Mouse (Mus musculus) forebrain, postnatal 0 days (tissue): ENCODE data around the gene Tvp23b. TPM values are rescaled to one million over a fixed set of nuclear protein-coding genes. Genes with fewer than 3 reads are reported as not detected.

ENCODE experiments used
- ATAC-seq: fragments of 200-750 bp; cut with Nextera tagmentation; 2 replicates; pipeline ENCODE4 v1.8.0; 2017; ENCODE audit warnings: mild to moderate bottlenecking, moderate library complexity
- DNase-seq: peaks from one replicate; pipeline ENCODE4 v3.0.0-alpha.2; 2015
- H3K27ac ChIP-seq: fragments of 300-500 bp; sonication (generic); 2 replicates; pipeline ENCODE4 v1.5.1; 2014; ENCODE audit warnings: low read depth, mild to moderate bottlenecking, antibody characterized with exemption, low read length, moderate library complexity, mixed read lengths
- H3K27me3 ChIP-seq: fragments of 300-500 bp; sonication (generic); 2 replicates; pipeline ENCODE4 v1.6.1; 2014; ENCODE audit warnings: mild to moderate bottlenecking, low read length, mixed read lengths; ENCODE audit not compliant: insufficient read depth
- H3K36me3 ChIP-seq: fragments of 300-500 bp; sonication (generic); 2 replicates; pipeline ENCODE4 v1.6.1; 2014; ENCODE audit warnings: mild to moderate bottlenecking, moderate library complexity; ENCODE audit not compliant: insufficient read depth
- H3K4me1 ChIP-seq: fragments of 300-500 bp; sonication (generic); 2 replicates; pipeline ENCODE4 v1.6.1; 2014; ENCODE audit warnings: antibody characterized with exemption; ENCODE audit not compliant: insufficient read depth
- H3K4me2 ChIP-seq: fragments of 300-500 bp; sonication (generic); 2 replicates; pipeline ENCODE4 v1.6.1; 2014; ENCODE audit warnings: low read depth, mild to moderate bottlenecking, moderate library complexity
- H3K4me3 ChIP-seq: fragments of 300-500 bp; sonication (generic); 2 replicates; pipeline ENCODE4 v1.5.1; 2014; ENCODE audit warnings: low read depth, low read length, mixed read lengths
- H3K9ac ChIP-seq: fragments of 300-500 bp; sonication (generic); 2 replicates; pipeline ENCODE4 v1.6.1; 2014; ENCODE audit warnings: mild to moderate bottlenecking
- H3K9me3 ChIP-seq: fragments of 300-500 bp; sonication (generic); 2 replicates; pipeline ENCODE4 v1.6.1; 2016; ENCODE audit warnings: low read length
- CTCF ChIP-seq: sonication (generic); IDR thresholded peaks from 2 replicates; pipeline ENCODE4 v1.5.1; 2016; ENCODE audit warnings: antibody characterized with exemption, control low read depth, low read depth
- WGBS: fragments of 180-500 bp; shearing (Covaris S2); extraction: QIAGEN DNeasy Blood & Tissue Kit; methylation state at CpG from one replicate; pipeline ENCODE4 v1.1.7; 2014; 5-methylcytosine and 5-hydroxymethylcytosine counted together
- polyA plus RNA-seq: library from polyadenylated mRNA; unstranded; fragments of >200 nt; fragmentation: Nextera tagmentation; extraction: Ambion mirVana; gene quantifications from 2 replicates; pipeline ENCODE4 v1.2.1, GENCODE M21; 2015
- total RNA-seq: library from RNA; depleted of rRNA; stranded (reverse); fragments of >200 nt; gene quantifications from 2 replicates; pipeline ENCODE4 v1.2.3, GENCODE M21; 2014

Tvp23b gene
- total and polyA plus RNA-seq, 2 experiments from 2014 or later: 30.8 to 37.1 TPM

DNA sequence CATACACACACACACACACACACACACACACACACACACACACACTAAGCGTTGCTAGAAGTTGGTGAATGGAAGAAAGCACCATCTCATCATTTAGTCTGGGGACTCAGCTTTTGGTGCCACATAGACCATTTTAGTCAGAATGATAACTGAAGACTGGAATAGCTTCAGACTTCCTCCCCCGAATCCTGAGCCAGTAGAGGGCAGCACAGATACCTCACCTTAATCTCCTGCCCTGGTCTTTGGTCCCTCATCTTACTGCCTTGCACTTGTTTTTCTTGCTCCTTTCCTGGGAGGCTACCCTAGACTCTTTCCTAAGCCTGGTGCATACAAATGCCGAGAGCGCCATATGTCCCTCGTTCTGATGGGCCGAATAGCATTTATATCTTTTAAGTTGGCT is 35.3 kb downstream of the Tvp23b start:
- Histone ChIP-seq H3K27me3 (no peaks in the 10 kb centered on the region), H3K27ac (no peak overlapping the region), H3K4me2 (no peak overlapping the region), H3K36me3 (no peaks in the 10 kb centered on the region), H3K9me3 (no peaks in the 10 kb centered on the region), H3K4me3 (no peak overlapping the region), H3K9ac (no peak overlapping the region), H3K4me1 (no peaks in the 10 kb centered on the region)
- 65% methylated on average over 6 of the region's 6 CpGs for WGBS
- no peak for ATAC-seq
- no peak for DNase-seq
- peak; percentile 51 for TF ChIP-seq CTCF

DNA sequence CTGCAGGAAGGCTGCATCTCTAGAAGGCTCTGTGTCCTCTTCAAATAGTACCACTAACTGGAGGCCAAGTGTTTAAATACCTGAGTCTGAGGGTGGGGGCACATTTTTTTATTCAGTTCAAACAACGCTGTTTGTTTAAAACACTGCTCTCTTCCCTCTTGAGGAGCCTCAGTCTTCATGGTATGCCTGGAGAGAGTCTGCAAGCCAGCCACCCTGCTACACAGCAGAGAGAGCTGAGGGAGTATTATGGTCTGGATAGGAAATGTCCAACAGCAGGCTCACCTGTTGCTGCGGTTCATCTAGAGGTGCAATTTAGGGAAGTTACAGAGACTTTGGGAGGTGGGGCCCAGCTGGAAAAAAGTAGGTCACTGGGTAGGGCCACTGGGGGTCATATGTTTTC is 36.2 kb downstream of the Tvp23b start:
- no peak overlapping the region for H3K27ac ChIP-seq
- 91% methylated on average over 2 of the region's 2 CpGs for WGBS

DNA sequence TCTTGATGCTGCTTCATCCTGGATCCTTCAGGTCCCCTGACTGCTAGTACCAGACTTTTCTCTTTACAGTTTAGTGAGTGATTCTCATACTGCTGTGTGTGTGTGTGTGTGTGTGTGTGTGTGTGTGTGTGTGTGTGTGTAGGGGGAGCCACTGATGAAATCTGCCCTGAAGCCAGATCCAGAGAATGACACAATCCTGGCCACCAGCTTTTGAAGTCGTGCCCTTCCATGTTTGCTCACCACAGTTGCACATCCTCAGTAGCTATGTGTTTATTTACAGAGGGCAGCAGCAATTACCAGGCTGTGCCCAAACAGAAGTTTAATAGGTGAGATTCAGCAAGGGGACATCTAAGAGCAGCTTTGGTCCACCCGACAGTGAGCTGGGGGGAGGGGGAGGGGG is 37.5 kb downstream of the Tvp23b start:
- no peak for TF ChIP-seq CTCF
- no peak for ATAC-seq
- 50% methylated on average over 2 of the region's 2 CpGs for WGBS
- Histone ChIP-seq H3K36me3 (no peaks in the 10 kb centered on the region), H3K9ac (no peak overlapping the region), H3K4me2 (no peak overlapping the region), H3K4me1 (no peaks in the 10 kb centered on the region), H3K4me3 (no peak overlapping the region), H3K27me3 (no peaks in the 10 kb centered on the region), H3K27ac (no peak overlapping the region), H3K9me3 (no peaks in the 10 kb centered on the region)
- no peak for DNase-seq

More for the DNA sequence above, 36.2 kb downstream of the Tvp23b start:
- H3K4me3 ChIP-seq: no peak overlapping the region
- H3K4me1 ChIP-seq: no peaks in the 10 kb centered on the region
- TF ChIP-seq CTCF: no peak
- no peak overlapping the region for H3K4me2 ChIP-seq
- H3K9me3 ChIP-seq: no peaks in the 10 kb centered on the region
- DNase-seq (no peak), ATAC-seq (no peak)
- no peaks in the 10 kb centered on the region for H3K36me3 ChIP-seq
- H3K9ac ChIP-seq: no peak overlapping the region
- H3K27me3 ChIP-seq: no peaks in the 10 kb centered on the region

DNA sequence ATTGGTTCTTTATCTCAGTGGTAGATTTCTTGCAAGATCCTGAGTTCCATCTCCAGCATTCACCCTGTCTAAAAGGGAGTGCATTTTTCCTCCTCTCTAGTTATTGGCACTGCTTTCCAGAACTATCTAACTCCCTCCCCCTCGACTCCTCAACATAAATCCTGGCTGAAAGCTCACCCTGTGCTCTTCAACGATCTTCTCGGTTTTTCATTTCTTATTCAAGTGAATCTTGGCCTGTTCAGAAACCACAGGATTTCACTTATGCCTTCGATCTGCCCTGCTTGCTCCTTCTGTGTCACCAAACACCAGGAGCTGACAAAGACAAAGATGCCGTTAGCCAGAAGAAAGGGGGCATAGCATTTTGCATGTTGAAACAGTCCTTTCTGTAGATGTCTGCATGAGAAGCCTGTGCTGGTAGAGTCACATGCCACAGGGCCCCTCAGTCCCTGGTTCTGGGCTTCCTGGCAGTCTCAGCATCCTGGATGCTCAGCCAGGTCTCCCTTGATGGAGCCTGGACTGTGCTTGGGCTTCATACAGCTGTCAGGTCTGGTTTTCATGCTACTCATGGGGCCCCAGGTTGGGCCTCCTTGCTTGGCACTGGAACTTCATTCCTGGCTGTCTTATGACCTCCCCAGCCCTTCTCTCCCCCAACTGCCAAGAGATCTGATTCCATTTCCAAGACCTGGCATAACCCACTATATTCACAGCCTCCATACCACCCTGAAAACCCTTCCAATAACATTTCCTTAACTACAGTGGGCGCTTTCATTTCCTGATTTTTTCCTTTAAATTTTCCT is 40.9 kb downstream of the Tvp23b start:
- Histone ChIP-seq H3K27me3 (no peaks in the 10 kb centered on the region), H3K36me3 (no peaks in the 10 kb centered on the region), H3K4me3 (peak overlapping the region; percentile 32; the same call in 1 of the 2 replicates), H3K9ac (no peak overlapping the region), H3K4me1 (no peaks in the 10 kb centered on the region), H3K4me2 (peak overlapping the region; percentile 38; the same call in 1 of the 2 replicates), H3K9me3 (no peaks in the 10 kb centered on the region), H3K27ac (no peak overlapping the region)
- no peak for TF ChIP-seq CTCF
- ATAC-seq: peak; percentile 4; the same call in 1 of the 2 replicates
- 67% methylated on average over 6 of the region's 6 CpGs for WGBS
- DNase-seq: peak; percentile 21

DNA sequence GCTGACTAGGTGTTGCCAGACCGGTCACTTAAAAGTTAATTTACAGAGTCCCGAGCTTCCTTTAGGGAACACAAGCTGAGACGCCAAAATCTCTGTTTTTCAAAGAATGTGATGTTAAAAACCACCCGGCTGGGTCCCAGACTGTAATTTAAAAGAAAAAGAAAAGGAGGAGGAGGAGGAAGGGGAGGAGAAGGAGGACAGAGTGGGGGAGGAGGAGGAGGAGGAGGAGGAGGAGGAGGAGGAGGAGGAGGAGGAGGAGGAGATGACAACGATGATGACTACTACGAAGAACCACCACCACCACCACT is 41.4 kb downstream of the Tvp23b start:
- Histone ChIP-seq H3K27me3 (no peaks in the 10 kb centered on the region), H3K27ac (no peak overlapping the region), H3K9me3 (no peaks in the 10 kb centered on the region), H3K9ac (no peak overlapping the region), H3K4me3 (peak overlapping the region; percentile 32), H3K4me1 (no peaks in the 10 kb centered on the region), H3K36me3 (no peaks in the 10 kb centered on the region), H3K4me2 (peak overlapping the region; percentile 38)
- 14% methylated on average over 6 of the region's 6 CpGs for WGBS
- TF ChIP-seq CTCF: no peak
- ATAC-seq (peak; percentile 21), DNase-seq (no peak)

DNA sequence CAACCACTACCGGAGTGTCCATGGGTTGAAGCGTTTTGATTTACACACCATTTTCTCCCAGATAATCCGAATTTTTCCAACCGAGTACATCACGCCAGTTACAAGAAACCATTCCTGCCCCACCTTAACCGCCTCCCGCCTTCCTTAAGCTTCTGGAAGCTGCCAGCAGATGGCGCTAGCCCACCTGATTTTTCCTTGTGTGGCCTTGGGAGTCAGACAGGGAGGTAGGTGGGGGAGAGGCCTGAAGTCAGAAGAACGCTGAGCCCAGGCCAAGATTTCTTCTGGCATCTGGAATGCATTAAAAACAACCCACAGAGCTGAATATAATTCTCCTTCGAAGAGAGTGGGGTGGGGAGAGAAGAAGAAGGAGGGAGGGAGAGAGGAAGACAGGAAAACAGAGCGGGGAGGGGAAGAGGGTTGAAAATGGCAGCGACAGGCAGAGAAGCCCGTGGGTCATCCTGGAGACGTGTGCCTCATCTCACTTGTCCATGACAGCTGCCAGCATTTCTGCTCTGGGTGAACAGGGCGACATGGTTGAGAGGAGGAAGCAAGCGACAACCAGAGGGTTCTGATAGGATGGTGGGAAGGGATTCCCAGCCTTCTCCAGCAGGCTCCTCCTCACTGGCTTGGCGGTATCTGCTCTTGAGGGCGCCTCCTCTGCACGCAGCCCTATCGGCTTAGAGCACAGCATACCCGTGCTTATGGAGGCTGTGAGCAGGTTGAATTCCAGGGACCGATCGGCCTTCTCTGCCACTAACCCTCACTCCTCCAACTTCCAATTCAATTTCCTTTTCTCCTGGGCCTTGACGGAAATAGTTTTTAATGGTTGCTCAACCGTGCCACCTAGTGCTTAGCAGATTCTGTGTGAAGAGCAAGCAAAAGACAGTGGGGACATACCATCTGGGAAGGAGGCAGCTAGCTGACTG is 42.1 kb downstream of the Tvp23b start:
- H3K4me2 ChIP-seq: peak overlapping the region; percentile 38
- H3K9me3 ChIP-seq: no peaks in the 10 kb centered on the region
- TF ChIP-seq CTCF: peak; percentile 95
- H3K27me3 ChIP-seq: no peaks in the 10 kb centered on the region
- 31% methylated on average over 25 of the region's 25 CpGs for WGBS
- H3K27ac ChIP-seq: peak overlapping the region; percentile 64
- H3K4me1 ChIP-seq: no peaks in the 10 kb centered on the region
- H3K4me3 ChIP-seq: peak overlapping the region; percentile 32
- no peaks in the 10 kb centered on the region for H3K36me3 ChIP-seq
- ATAC-seq (peak; percentile 96), DNase-seq (peak; percentile 96)
- H3K9ac ChIP-seq: no peak overlapping the region

DNA sequence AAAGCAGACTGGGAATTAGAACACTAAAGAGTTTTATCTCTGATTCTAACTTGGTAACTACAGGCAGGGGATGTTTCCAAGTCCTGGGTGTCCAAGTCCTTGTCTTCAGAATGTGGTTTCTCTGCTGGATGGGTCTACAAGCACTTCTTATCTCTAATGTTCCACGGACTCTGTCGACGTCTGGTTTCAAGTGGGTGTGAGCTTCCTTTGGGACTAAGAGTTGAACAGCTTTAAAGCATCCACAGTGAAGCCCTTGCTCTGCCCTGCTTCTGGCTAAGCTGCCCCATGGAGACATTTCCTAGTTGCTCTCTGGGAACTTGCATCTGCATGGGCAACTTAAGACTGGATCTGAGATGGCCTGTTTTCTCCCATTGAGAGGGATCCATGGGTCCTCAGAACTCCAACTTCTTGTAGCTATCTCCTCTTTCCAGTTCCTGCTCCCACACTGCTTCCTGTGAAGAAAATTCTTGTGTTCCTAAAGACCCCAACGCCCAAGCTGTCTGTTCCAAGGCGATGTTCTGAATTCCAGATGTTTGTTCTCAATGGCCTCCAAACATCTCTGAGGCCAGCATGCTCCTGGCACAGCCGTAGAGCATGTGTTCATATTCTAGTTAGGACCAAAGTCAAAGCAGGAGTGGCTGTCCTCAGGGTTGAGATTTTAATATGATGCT is 45.0 kb downstream of the Tvp23b start:
- Histone ChIP-seq H3K9me3 (no peaks in the 10 kb centered on the region), H3K27ac (no peak overlapping the region), H3K27me3 (no peaks in the 10 kb centered on the region), H3K4me1 (no peaks in the 10 kb centered on the region), H3K4me2 (no peak overlapping the region), H3K36me3 (no peaks in the 10 kb centered on the region), H3K9ac (no peak overlapping the region), H3K4me3 (no peak overlapping the region)
- 94% methylated on average over 6 of the region's 6 CpGs for WGBS
- ATAC-seq (no peak), DNase-seq (no peak)
- no peak for TF ChIP-seq CTCF
